Mouse (Mus musculus) adrenal gland, adult (tissue): Measurements from ENCODE around the gene Mob3b.

Source experiments
- DNase-seq, 2 experiments: peaks; one replicate each; pipeline ENCODE4 v3.0.0; 2022 to 2023; ENCODE audit warnings: low spot score in 1 of 2; ENCODE audit not compliant: inconsistent age in 2 of 2

Gene Mob3b

GRCm38 (mm10) chr4:35115933-35116332 lies 41.4 kb downstream of the Mob3b start:
- DNase-seq: no peak

DNA sequence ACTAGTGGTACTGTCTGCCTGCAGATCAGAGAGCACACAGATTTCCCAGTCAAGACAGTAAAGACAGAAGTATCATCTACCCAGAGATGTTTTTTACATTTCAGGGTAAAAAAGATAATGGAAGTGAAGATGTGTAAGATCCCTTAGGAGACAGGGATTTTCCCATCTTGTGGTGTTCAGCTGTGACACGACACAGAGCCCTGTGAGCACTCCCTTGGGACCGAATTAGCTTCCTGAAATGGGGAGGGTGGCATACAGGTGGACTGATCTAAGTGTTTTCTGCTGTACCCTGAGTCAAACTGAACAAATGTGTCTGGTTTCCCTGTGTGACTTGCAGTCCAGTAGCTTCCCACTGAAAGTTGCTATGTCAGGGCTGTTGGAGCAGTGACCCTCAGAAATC lies 42.3 kb downstream of the Mob3b start:
- no peak for DNase-seq

DNA sequence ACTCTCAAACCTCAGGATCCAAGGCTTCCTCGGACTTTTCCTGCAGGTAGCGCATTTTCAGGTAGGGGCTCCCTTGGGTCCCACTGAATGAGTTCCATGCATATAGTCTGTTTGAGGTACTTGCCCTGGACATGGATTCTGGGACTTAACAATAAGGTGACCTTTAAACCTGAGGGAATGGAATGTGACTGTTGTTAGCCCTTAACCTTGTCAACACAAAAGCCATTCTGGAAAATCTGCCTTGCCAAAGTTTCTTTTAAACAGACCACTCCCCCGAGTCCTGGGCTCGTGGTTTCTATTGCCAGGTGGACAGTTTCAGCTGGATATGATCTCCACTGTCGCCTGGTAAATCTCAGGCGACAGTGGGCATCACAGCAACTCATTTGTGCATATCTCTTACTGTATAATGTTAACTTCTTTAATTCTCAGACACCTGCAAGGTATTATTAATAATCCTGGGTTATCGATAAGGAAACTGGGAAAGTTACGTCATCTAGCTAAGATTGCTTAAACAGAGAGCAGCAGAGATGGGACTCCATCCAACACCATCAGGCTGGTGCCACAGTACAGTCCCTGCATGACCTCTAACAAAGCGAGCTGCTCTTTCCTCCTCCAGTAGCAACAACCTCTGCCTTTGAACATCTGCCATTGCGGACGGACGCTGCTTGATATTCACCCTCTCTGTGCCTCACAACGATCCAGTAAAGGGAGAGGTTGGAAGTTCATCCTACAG lies 43.6 kb downstream of the Mob3b start:
- DNase-seq: peak in 1 of 2 experiments; percentile 69

DNA sequence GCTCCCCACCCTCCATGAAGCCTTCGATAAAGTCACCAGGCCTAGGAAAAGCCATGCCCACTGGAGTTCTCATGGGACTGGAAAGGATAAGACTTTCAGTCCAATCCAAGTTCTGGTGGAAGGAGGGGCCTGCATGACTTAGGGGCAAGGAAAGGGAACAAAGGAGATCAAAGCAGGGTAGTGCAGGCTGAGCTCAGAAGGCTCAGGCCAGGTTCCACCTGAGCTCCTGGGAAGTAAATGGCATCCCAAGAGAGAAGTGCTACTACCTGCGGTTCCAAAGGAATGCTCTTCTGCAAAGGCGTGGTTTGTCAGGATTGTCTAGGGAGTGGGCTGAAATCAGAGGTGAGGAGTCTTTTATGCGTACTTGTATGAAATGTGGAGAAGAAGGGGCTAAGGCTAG lies 44.8 kb downstream of the Mob3b start:
- DNase-seq: no peak

- DNase-seq: no peak
Measured at GRCm38 (mm10) chr4:35105115-35105773, 52.0 kb downstream of the Mob3b start.

GRCm38 (mm10) chr4:35101201-35101600 lies 56.1 kb downstream of the Mob3b start:
- peak in 1 of 2 experiments; percentile 78 for DNase-seq

DNA sequence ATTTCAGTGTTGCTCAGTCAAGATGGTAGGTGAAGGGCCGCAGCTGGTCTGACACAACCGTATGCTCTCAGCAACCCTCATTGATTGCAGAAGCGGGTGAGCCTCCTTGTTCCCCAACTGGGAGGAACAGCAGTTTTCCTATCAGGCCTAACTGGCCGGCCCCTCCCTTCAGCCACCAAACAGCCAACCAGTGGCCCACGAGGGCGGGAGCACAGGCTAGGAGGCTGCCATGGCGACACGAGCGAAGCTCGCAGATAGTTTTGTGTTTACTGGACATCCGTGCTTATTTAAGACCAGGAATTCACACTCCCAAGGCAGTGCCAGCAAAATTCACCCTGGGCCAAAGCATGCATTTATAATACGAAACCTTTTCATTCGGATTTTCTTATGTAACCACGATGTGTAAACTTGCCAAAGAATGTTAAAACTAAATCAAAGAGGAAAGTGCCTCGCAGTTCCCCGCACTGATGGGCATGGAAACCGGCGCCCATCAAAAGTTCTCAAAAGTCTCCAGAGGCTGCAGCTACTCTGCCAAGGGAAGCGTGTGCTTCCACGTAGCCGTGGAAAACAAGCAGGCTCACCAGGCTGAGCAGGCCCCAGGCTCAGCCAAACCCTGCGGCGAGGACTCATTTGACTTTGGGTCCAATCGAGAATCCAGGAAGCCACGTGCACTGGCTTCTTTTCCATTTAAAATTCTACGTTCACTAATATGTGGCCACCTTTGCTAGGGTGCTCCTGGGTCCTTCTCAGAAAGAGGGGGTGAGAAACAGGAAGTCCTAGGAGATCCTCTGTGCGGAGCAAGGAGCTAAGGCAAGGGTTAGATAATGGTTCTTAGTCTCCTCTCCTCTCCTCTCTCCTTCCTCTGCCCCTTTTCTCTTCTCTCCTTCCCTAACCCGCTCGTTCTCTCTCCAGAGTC lies 57.2 kb downstream of the Mob3b start:
- peak; percentile 88 to 94 for DNase-seq

- peak in 1 of 2 experiments; percentile 56 for DNase-seq
Measured at GRCm38 (mm10) chr4:35099210-35099864, 57.9 kb downstream of the Mob3b start.

- DNase-seq: no peak
Measured at GRCm38 (mm10) chr4:35098552-35098951, 58.7 kb downstream of the Mob3b start.

DNA sequence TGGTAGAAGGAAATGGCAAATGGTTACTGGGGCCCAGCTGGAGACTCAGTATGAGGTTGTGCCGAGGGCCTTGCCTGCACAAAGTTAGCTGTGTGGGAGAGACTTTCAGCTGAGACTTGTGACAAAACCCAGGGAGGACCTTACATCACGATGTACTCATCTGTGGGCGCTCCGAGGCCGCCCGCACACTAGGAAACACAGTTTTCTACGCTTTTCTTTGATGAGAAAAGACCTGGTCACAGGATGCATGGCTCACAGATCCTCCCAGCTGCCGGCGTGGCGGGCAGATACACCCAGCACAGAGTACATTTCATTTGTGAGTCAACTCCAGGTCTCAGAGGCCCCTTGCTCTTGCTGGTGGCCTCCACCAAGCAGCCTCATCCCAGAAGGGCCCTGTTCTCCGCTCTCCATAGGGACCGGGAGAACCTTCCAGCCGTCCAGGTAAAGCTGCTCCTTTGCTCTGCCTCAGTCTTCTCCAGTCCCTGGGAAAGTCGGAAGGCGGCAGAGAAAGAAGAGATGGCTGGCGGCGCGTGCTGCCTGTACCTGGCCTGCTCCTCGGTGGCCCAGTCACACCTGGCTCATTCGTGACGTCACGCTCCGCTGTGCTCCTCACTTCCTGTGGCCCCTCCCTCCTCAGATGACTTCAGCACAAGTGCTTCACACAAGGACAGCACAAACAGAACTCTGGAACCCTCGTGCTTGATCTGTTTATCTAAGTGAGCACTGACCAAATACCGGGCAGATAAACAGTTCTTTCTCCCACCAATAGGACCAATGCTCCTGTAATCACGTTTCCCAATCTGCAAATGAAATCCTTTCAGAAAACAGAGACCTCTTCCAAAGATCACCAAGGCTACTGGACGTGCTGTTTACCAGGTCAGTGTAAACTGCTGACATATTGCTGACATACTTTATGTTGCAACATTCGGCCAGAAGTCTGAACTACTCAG lies 60.8 kb downstream of the Mob3b start:
- peak; percentile 33 to 76 for DNase-seq

GRCm38 (mm10) chr4:35092457-35092856 lies 64.8 kb downstream of the Mob3b start:
- DNase-seq: no peak

GRCm38 (mm10) chr4:35091157-35091784 lies 66.0 kb downstream of the Mob3b start:
- peak in 1 of 2 experiments; percentile 63 for DNase-seq

- no peak for DNase-seq
Measured at GRCm38 (mm10) chr4:35089321-35090316, 67.7 kb downstream of the Mob3b start.

DNA sequence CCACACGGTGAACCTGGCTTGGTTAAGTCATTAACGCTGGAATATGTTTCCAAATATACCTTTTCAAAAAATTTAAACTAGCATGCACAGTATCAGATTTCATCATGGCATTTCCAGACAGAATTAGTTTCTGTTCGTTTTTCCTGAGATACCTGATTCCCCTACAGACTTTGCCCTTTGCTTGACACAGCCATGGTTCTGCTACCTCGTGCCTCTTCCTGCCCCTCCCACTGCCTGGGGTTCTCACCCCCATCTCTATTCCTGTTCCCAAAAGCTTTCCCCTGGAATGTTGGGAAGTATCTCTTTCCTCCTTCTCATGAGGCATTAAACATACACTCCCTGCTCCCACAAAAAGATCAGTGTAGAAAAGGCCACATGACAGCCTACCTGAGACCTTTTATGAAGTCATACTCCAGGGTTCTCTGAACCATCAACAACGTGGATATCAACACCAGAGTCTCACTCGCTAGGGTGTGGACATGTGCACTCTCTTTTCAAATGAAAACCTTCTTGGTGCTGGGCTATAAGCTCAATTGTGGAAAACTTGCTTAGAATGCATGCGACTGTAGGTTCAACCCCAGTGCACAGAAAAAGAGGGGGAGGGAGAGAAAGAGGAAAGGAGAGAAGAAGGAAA lies 71.1 kb downstream of the Mob3b start:
- no peak for DNase-seq

- DNase-seq: no peak
Measured at GRCm38 (mm10) chr4:35084060-35084459, 73.2 kb downstream of the Mob3b start.

DNA sequence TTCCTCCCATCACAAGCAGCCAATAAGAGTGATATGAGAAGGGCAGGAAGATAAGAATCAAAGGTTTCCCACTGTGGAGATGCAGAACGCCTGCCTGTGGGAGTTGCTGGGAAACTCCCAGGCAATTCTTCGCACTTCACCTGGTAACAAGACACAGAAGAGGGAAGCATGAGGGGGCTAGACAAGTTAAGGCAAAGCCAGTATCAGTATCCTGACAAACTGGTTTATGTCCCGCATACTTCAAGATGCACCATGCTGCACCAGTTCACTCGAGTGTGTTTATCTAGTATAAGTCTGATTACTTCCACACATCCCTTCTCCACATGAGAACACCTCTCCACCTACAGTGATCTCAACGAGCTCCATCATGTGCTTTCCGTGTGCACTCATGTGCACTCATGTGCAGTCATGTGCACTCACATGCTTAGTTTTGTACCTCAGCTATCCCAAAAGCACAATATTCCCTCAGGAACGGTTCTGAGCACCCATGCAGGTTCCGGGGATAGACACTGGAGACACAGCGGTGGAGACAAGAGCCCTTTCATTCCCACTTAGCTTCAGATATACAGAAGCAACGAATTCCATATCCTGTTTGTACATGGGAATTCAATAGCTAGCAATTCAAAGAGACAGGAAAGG lies 74.7 kb downstream of the Mob3b start:
- DNase-seq: no peak

DNA sequence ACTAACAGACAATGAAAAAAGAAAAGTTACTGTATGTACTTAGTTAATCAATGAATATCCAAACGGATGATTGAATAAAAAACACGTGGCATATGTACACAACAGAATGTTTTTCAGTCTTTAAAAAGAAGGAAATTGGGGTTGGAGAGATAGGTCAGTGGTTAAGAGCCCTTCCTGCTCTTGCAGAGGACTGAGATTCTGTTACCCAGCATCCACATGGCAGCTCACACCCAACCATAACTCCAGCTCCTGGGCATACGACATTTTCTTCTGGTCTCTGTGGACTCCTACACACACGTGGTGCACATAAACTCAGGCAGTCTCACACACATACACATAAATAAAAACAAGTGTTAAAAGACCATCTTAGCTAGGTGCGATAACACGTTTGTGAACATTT lies 77.0 kb downstream of the Mob3b start:
- no peak for DNase-seq
